Mouse (Mus musculus) ovary, postnatal 14 days (tissue): ENCODE data around the gene Csnk2b.

ENCODE experiments used
- DNase-seq: peaks from one replicate; pipeline ENCODE4 v3.0.0; 2022; ENCODE audit warnings: low spot score

Csnk2b gene

GRCm38 (mm10) chr17:35088825-35089644, 32.8 kb downstream of the Csnk2b start, which contains the start of gene Abhd16a:
Abhd16a (plus strand) TSS chr17:35089263.
- peak; percentile 86 for DNase-seq

DNA sequence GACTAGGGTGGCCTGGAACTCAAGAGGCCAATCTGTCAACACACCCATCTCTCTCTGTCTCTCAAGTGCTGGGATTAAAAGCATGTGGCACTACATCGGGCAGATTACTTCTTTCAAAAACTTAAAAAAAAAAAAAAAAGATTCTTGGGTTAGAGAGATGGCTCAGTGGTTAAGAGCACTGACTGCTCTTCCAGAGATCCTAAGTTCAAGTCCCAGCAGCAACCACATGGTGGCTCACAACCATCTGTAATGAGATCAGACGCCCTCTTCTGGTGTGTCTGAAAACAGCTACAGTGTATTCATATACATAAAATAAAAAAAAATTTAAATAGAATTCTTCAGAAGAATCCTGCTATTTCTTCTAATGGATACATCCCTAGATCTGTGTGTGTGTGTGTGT, 33.7 kb downstream of the Csnk2b start:
- DNase-seq: no peak

GRCm38 (mm10) chr17:35085208-35085865, 36.5 kb downstream of the Csnk2b start, which contains the start of gene Ly6g6f:
Ly6g6f (minus strand) TSS chr17:35085610.
- no peak for DNase-seq

- DNase-seq: no peak
Measured at GRCm38 (mm10) chr17:35083929-35084497, 37.8 kb downstream of the Csnk2b start.

- no peak for DNase-seq
Measured at GRCm38 (mm10) chr17:35082841-35083576, 38.8 kb downstream of the Csnk2b start.

DNA sequence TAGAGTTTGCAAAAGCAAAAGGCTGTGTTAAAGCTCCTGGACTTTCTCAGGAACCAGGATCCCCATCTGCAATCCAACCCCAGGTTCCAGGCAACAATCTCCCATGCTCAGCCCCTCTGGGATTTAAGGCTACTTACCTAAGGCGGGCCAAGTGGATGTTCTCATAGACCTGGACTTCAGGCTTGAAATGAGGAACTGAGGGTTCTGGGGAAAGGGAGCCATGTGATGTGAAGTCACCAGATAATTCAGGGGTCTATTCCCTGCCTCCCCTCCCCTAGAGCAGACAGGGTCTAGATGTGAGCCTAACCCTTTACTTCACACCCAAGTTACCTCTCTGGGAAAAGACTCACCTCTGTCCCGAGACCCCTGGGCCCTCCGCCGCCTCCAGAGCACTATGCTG, 41.1 kb downstream of the Csnk2b start:
- no peak for DNase-seq

DNA sequence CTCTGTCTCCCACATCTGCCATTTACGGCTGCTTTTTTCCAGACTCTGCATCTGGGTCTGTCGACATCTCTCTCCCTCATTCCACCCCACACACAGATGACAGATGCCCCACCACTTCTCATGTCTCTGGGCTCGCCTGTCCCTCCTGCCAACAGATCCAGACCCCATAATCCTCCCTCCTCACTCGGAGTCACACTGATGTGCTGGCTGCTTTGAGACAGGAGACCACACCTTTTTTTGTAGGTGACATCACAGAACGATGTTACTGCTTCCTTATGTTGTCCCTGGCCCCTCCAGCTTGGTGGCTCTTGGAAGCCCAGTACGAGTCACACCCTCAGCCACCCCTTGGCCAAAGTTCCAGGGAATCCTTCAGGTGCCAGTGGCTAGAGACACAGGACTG, 41.6 kb downstream of the Csnk2b start:
- no peak for DNase-seq

GRCm38 (mm10) chr17:35079778-35080177, 42.1 kb downstream of the Csnk2b start:
- DNase-seq: no peak

DNA sequence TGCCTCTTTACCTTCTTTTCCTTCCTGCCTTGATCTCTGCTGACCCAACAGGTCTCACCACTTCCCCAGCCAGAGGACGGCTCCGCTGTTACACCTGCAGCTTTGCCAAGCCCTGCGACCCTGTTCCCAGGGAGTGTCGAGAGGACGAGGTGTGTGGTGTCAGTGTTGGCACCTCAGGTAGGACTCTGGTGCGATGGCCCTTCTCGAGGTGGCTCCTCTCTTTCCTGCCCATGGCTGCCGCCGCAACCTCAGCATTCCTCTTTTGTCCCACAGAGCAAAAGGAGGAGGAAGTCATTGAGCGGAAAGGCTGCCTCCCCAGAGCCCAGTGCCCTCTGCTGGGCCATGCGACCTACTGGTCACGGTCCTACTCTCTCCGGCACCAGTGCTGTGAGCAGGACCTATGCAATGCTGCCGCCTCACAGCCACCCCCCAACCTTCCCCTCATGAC, 44.0 kb downstream of the Csnk2b start, which contains the start of gene Ly6g6d:
Ly6g6d (minus strand) TSS at position 280 of the 448 bp plus-strand sequence.
- no peak for DNase-seq

GRCm38 (mm10) chr17:35077285-35077684, 44.6 kb downstream of the Csnk2b start:
- no peak for DNase-seq

GRCm38 (mm10) chr17:35076507-35077176, 45.2 kb downstream of the Csnk2b start, which contains the start of gene Ly6g6e:
Ly6g6e (plus strand) TSS chr17:35076902.
- DNase-seq: no peak

GRCm38 (mm10) chr17:35074097-35074496, 47.8 kb downstream of the Csnk2b start:
- no peak for DNase-seq

GRCm38 (mm10) chr17:35071454-35071853, 50.4 kb downstream of the Csnk2b start:
- DNase-seq: no peak

GRCm38 (mm10) chr17:35070556-35071229, 51.2 kb downstream of the Csnk2b start:
- DNase-seq: no peak

- no peak for DNase-seq
Measured at GRCm38 (mm10) chr17:35068213-35068914, 53.5 kb downstream of the Csnk2b start.
